Mouse (Mus musculus): ENCODE results near the gene Sipa1l2. TPM values are rescaled to one million over a fixed set of nuclear protein-coding genes. Genes with fewer than 3 reads are reported as not detected.

Sipa1l2 gene
- polyA plus RNA-seq, 1 experiment from 2014 or later: 12.9 TPM

- 51% methylated on average over 5 of the region's 5 CpGs for WGBS
- H3K4me3 ChIP-seq (ENCODE audit: low read length): no peak overlapping the region
- H3K4me2 ChIP-seq (replicated peaks; ENCODE audit: low read depth, low read length): no peak overlapping the region
- H3K9ac ChIP-seq (ENCODE audit: low read depth, low read length): 0 out of 2 replicates have a peak overlapping the region, but pooled peaks have one; percentile 4
- no peaks in the 10 kb centered on the region for H3K27me3 ChIP-seq (ENCODE audit: control insufficient read depth, insufficient read depth, low read length)
- H3K9me3 ChIP-seq (ENCODE audit: control insufficient read depth, low read length): no peaks in the 10 kb centered on the region
- no peak overlapping the region for H3K27ac ChIP-seq (ENCODE audit: low read depth, low read length)
- H3K36me3 ChIP-seq (ENCODE audit: control insufficient read depth, insufficient read depth, low read length): peaks cover 23% of the 10 kb centered on the region
- peaks cover 12% of the 10 kb centered on the region for H3K4me1 ChIP-seq (ENCODE audit: control insufficient read depth, insufficient read depth, low read length)
- ATAC-seq (ENCODE audit: low FRiP score, low TSS enrichment): no peak
Observed at GRCm38 (mm10) chr8:125482491-125483096, 87.0 kb downstream of the Sipa1l2 start.

GRCm38 (mm10) chr8:125474876-125475275, 94.7 kb downstream of the Sipa1l2 start:
- H3K36me3 ChIP-seq (ENCODE audit: control insufficient read depth, insufficient read depth, low read length): peaks cover 22% of the 10 kb centered on the region; the same call in 1 of the 2 replicates
- 0 out of 2 replicates have a peak, but pooled peaks cover 3% of the 10 kb centered on the region for H3K4me1 ChIP-seq (ENCODE audit: control insufficient read depth, insufficient read depth, low read length)
- H3K9ac ChIP-seq (ENCODE audit: low read depth, low read length): no peak overlapping the region
- H3K9me3 ChIP-seq (ENCODE audit: control insufficient read depth, low read length): no peaks in the 10 kb centered on the region
- no peak for ATAC-seq (ENCODE audit: low FRiP score, low TSS enrichment)
- H3K27ac ChIP-seq (ENCODE audit: low read depth, low read length): no peak overlapping the region
- no peak overlapping the region for H3K4me2 ChIP-seq (replicated peaks; ENCODE audit: low read depth, low read length)
- WGBS: 80% methylated on average over 12 of the region's 12 CpGs
- H3K4me3 ChIP-seq (ENCODE audit: low read length): no peak overlapping the region
- H3K27me3 ChIP-seq (ENCODE audit: control insufficient read depth, insufficient read depth, low read length): no peaks in the 10 kb centered on the region

GRCm38 (mm10) chr8:125471374-125471773, 98.2 kb downstream of the Sipa1l2 start:
- ATAC-seq (ENCODE audit: low FRiP score, low TSS enrichment): no peak
- Histone ChIP-seq H3K4me2 (replicated peaks; ENCODE audit: low read depth, low read length) (no peak overlapping the region), H3K9me3 (ENCODE audit: control insufficient read depth, low read length) (no peaks in the 10 kb centered on the region), H3K27ac (ENCODE audit: low read depth, low read length) (no peak overlapping the region), H3K9ac (ENCODE audit: low read depth, low read length) (no peak overlapping the region), H3K36me3 (ENCODE audit: control insufficient read depth, insufficient read depth, low read length) (peaks cover 44% of the 10 kb centered on the region), H3K27me3 (ENCODE audit: control insufficient read depth, insufficient read depth, low read length) (no peaks in the 10 kb centered on the region), H3K4me1 (ENCODE audit: control insufficient read depth, insufficient read depth, low read length) (0 out of 2 replicates have a peak, but pooled peaks cover 3% of the 10 kb centered on the region), H3K4me3 (ENCODE audit: low read length) (no peak overlapping the region)
- 66% methylated on average over 9 of the region's 9 CpGs for WGBS

- Histone ChIP-seq H3K4me1 (ENCODE audit: control insufficient read depth, insufficient read depth, low read length) (peaks cover 7% of the 10 kb centered on the region), H3K27me3 (ENCODE audit: control insufficient read depth, insufficient read depth, low read length) (no peaks in the 10 kb centered on the region), H3K9me3 (ENCODE audit: control insufficient read depth, low read length) (no peaks in the 10 kb centered on the region), H3K4me3 (ENCODE audit: low read length) (no peak overlapping the region), H3K27ac (ENCODE audit: low read depth, low read length) (no peak overlapping the region), H3K36me3 (ENCODE audit: control insufficient read depth, insufficient read depth, low read length) (peaks cover 38% of the 10 kb centered on the region), H3K9ac (ENCODE audit: low read depth, low read length) (no peak overlapping the region), H3K4me2 (replicated peaks; ENCODE audit: low read depth, low read length) (no peak overlapping the region)
- no peak for ATAC-seq (ENCODE audit: low FRiP score, low TSS enrichment)
- 63% methylated on average over 6 of the region's 6 CpGs for WGBS
Observed at GRCm38 (mm10) chr8:125465156-125465821, 104.3 kb downstream of the Sipa1l2 start.

GRCm38 (mm10) chr8:125462901-125463300, 106.7 kb downstream of the Sipa1l2 start:
- Histone ChIP-seq H3K27ac (ENCODE audit: low read depth, low read length) (no peak overlapping the region), H3K27me3 (ENCODE audit: control insufficient read depth, insufficient read depth, low read length) (no peaks in the 10 kb centered on the region), H3K4me2 (replicated peaks; ENCODE audit: low read depth, low read length) (no peak overlapping the region), H3K9ac (ENCODE audit: low read depth, low read length) (no peak overlapping the region), H3K4me3 (ENCODE audit: low read length) (no peak overlapping the region), H3K4me1 (ENCODE audit: control insufficient read depth, insufficient read depth, low read length) (peaks cover 12% of the 10 kb centered on the region), H3K36me3 (ENCODE audit: control insufficient read depth, insufficient read depth, low read length) (peaks cover 21% of the 10 kb centered on the region; the same call in 1 of the 2 replicates), H3K9me3 (ENCODE audit: control insufficient read depth, low read length) (no peaks in the 10 kb centered on the region)
- 74% methylated on average over 7 of the region's 7 CpGs for WGBS
- no peak for ATAC-seq (ENCODE audit: low FRiP score, low TSS enrichment)

- ATAC-seq (ENCODE audit: low FRiP score, low TSS enrichment): no peak
- Histone ChIP-seq H3K4me3 (ENCODE audit: low read length) (no peak overlapping the region), H3K9me3 (ENCODE audit: control insufficient read depth, low read length) (no peaks in the 10 kb centered on the region), H3K9ac (ENCODE audit: low read depth, low read length) (no peak overlapping the region), H3K4me1 (ENCODE audit: control insufficient read depth, insufficient read depth, low read length) (peaks cover 12% of the 10 kb centered on the region), H3K36me3 (ENCODE audit: control insufficient read depth, insufficient read depth, low read length) (peaks cover 14% of the 10 kb centered on the region; the same call in 1 of the 2 replicates), H3K27me3 (ENCODE audit: control insufficient read depth, insufficient read depth, low read length) (no peaks in the 10 kb centered on the region), H3K4me2 (replicated peaks; ENCODE audit: low read depth, low read length) (no peak overlapping the region), H3K27ac (ENCODE audit: low read depth, low read length) (no peak overlapping the region)
- 82% methylated on average over 1 of the region's 1 CpGs for whole genome bisulfite sequencing
Observed at GRCm38 (mm10) chr8:125461504-125461903, 108.1 kb downstream of the Sipa1l2 start.

- no peak overlapping the region for H3K9ac ChIP-seq (ENCODE audit: low read depth, low read length)
- H3K4me1 ChIP-seq (ENCODE audit: control insufficient read depth, insufficient read depth, low read length): peaks cover 12% of the 10 kb centered on the region
- 44% methylated on average over 6 of the region's 6 CpGs for WGBS
- no peaks in the 10 kb centered on the region for H3K27me3 ChIP-seq (ENCODE audit: control insufficient read depth, insufficient read depth, low read length)
- no peak overlapping the region for H3K27ac ChIP-seq (ENCODE audit: low read depth, low read length)
- peaks cover 14% of the 10 kb centered on the region; the same call in 1 of the 2 replicates for H3K36me3 ChIP-seq (ENCODE audit: control insufficient read depth, insufficient read depth, low read length)
- ATAC-seq (ENCODE audit: low FRiP score, low TSS enrichment): no peak
- H3K9me3 ChIP-seq (ENCODE audit: control insufficient read depth, low read length): no peaks in the 10 kb centered on the region
- no peak overlapping the region for H3K4me2 ChIP-seq (replicated peaks; ENCODE audit: low read depth, low read length)
- H3K4me3 ChIP-seq (ENCODE audit: low read length): no peak overlapping the region
Observed at GRCm38 (mm10) chr8:125460602-125461001, 109.0 kb downstream of the Sipa1l2 start.

- 56% methylated on average over 6 of the region's 6 CpGs for WGBS
- Histone ChIP-seq H3K4me1 (ENCODE audit: control insufficient read depth, insufficient read depth, low read length) (no peaks in the 10 kb centered on the region), H3K27ac (ENCODE audit: low read depth, low read length) (no peak overlapping the region), H3K4me2 (replicated peaks; ENCODE audit: low read depth, low read length) (no peak overlapping the region), H3K9me3 (ENCODE audit: control insufficient read depth, low read length) (no peaks in the 10 kb centered on the region), H3K9ac (ENCODE audit: low read depth, low read length) (no peak overlapping the region), H3K4me3 (ENCODE audit: low read length) (no peak overlapping the region), H3K27me3 (ENCODE audit: control insufficient read depth, insufficient read depth, low read length) (no peaks in the 10 kb centered on the region), H3K36me3 (ENCODE audit: control insufficient read depth, insufficient read depth, low read length) (peaks cover 51% of the 10 kb centered on the region)
- no peak; the same call in 1 of the 2 replicates for ATAC-seq (ENCODE audit: low FRiP score, low TSS enrichment)
Observed at GRCm38 (mm10) chr8:125449048-125449447, 120.6 kb downstream of the Sipa1l2 start.

- H3K4me1 ChIP-seq (ENCODE audit: control insufficient read depth, insufficient read depth, low read length): no peaks in the 10 kb centered on the region
- ATAC-seq (ENCODE audit: low FRiP score, low TSS enrichment): no peak
- WGBS: 93% methylated on average over 14 of the region's 14 CpGs
- no peaks in the 10 kb centered on the region for H3K27me3 ChIP-seq (ENCODE audit: control insufficient read depth, insufficient read depth, low read length)
- no peak overlapping the region for H3K9ac ChIP-seq (ENCODE audit: low read depth, low read length)
- no peak overlapping the region for H3K27ac ChIP-seq (ENCODE audit: low read depth, low read length)
- H3K9me3 ChIP-seq (ENCODE audit: control insufficient read depth, low read length): no peaks in the 10 kb centered on the region
- no peak overlapping the region for H3K4me2 ChIP-seq (replicated peaks; ENCODE audit: low read depth, low read length)
- H3K36me3 ChIP-seq (ENCODE audit: control insufficient read depth, insufficient read depth, low read length): peaks cover 56% of the 10 kb centered on the region
- no peak overlapping the region for H3K4me3 ChIP-seq (ENCODE audit: low read length)
Observed at GRCm38 (mm10) chr8:125447543-125447942, 122.1 kb downstream of the Sipa1l2 start.
